Mouse (Mus musculus): ENCODE data around the gene Prrxl1. TPM values are rescaled to one million over a fixed set of nuclear protein-coding genes. Genes with fewer than 3 reads are reported as not detected.

The Prrxl1 gene
- 5.8 and 6.7 TPM in 2 replicates for polyA plus RNA-seq (2014; fragmentation: Nextera tagmentation; extraction: Ambion mirVana)

GRCm38 (mm10) chr14:32599290-32600041, at the start of gene Prrxl1:
Prrxl1 (plus strand) TSS chr14:32599407.
- Histone ChIP-seq H3K4me2 (ENCODE audit: low read depth, low read length) (peak within 1 kb of the TSS; percentile 52), H3K4me1 (ENCODE audit: control insufficient read depth, insufficient read depth, low read length) (peaks cover 14% of the 10 kb centered on the region; the same call in 1 of the 2 replicates), H3K27me3 (replicated peaks; ENCODE audit: control insufficient read depth, insufficient read depth, low read length) (peaks cover 97% of the 10 kb centered on the region), H3K36me3 (ENCODE audit: control insufficient read depth, insufficient read depth, low read length) (no peaks in the 10 kb centered on the region), H3K9me3 (ENCODE audit: control insufficient read depth, low read length) (no peaks in the 10 kb centered on the region), H3K4me3 (ENCODE audit: low read depth, low read length) (peak within 1 kb of the TSS; percentile 31), H3K9ac (ENCODE audit: low read depth, low read length) (no peak within 1 kb of the TSS), H3K27ac (replicated peaks; ENCODE audit: low read depth, low read length) (no peak within 1 kb of the TSS)
- DNase-seq (ENCODE audit: low spot score), result peak; percentile 19
- WGBS, result under 1% methylated on average over 35 of the region's 53 CpGs
- ATAC-seq (ENCODE audit: low read depth), result 0 out of 2 replicates have a peak, but pooled peaks have one; percentile 26

GRCm38 (mm10) chr14:32551854-32552253, 47.4 kb upstream of the Prrxl1 start:
- H3K36me3 ChIP-seq (ENCODE audit: control insufficient read depth, insufficient read depth, low read length), result peaks cover 38% of the 10 kb centered on the region
- WGBS, result 85% methylated on average over 5 of the region's 5 CpGs

GRCm38 (mm10) chr14:32553198-32553903, 45.9 kb upstream of the Prrxl1 start:
- ATAC-seq (ENCODE audit: low read depth) (no peak), DNase-seq (ENCODE audit: low spot score) (no peak)
- Histone ChIP-seq H3K9me3 (ENCODE audit: control insufficient read depth, low read length) (no peaks in the 10 kb centered on the region), H3K27ac (replicated peaks; ENCODE audit: low read depth, low read length) (no peak overlapping the region), H3K4me1 (ENCODE audit: control insufficient read depth, insufficient read depth, low read length) (no peaks in the 10 kb centered on the region), H3K4me3 (ENCODE audit: low read depth, low read length) (no peak overlapping the region), H3K9ac (ENCODE audit: low read depth, low read length) (no peak overlapping the region), H3K36me3 (ENCODE audit: control insufficient read depth, insufficient read depth, low read length) (peaks cover 29% of the 10 kb centered on the region), H3K27me3 (replicated peaks; ENCODE audit: control insufficient read depth, insufficient read depth, low read length) (no peaks in the 10 kb centered on the region), H3K4me2 (ENCODE audit: low read depth, low read length) (no peak overlapping the region)
- 79% methylated on average over 10 of the region's 10 CpGs for WGBS

More at GRCm38 (mm10) chr14:32551854-32552253, 47.4 kb upstream of the Prrxl1 start:
- Histone ChIP-seq H3K4me3 (ENCODE audit: low read depth, low read length) (no peak overlapping the region), H3K9me3 (ENCODE audit: control insufficient read depth, low read length) (no peaks in the 10 kb centered on the region), H3K27ac (replicated peaks; ENCODE audit: low read depth, low read length) (no peak overlapping the region), H3K4me2 (ENCODE audit: low read depth, low read length) (no peak overlapping the region), H3K9ac (ENCODE audit: low read depth, low read length) (no peak overlapping the region), H3K27me3 (replicated peaks; ENCODE audit: control insufficient read depth, insufficient read depth, low read length) (no peaks in the 10 kb centered on the region), H3K4me1 (ENCODE audit: control insufficient read depth, insufficient read depth, low read length) (no peaks in the 10 kb centered on the region)
- DNase-seq (ENCODE audit: low spot score) (no peak), ATAC-seq (ENCODE audit: low read depth) (no peak)

- no peak overlapping the region for H3K27ac ChIP-seq (replicated peaks; ENCODE audit: low read depth, low read length)
- no peak for DNase-seq (ENCODE audit: low spot score)
- peaks cover 26% of the 10 kb centered on the region for H3K36me3 ChIP-seq (ENCODE audit: control insufficient read depth, insufficient read depth, low read length)
- H3K4me3 ChIP-seq (ENCODE audit: low read depth, low read length), result no peak overlapping the region
- H3K4me2 ChIP-seq (ENCODE audit: low read depth, low read length), result no peak overlapping the region
- no peak overlapping the region for H3K9ac ChIP-seq (ENCODE audit: low read depth, low read length)
- ATAC-seq (ENCODE audit: low read depth), result no peak
- no peaks in the 10 kb centered on the region for H3K9me3 ChIP-seq (ENCODE audit: control insufficient read depth, low read length)
- 60% methylated on average over 8 of the region's 8 CpGs for WGBS
- H3K27me3 ChIP-seq (replicated peaks; ENCODE audit: control insufficient read depth, insufficient read depth, low read length), result no peaks in the 10 kb centered on the region
- H3K4me1 ChIP-seq (ENCODE audit: control insufficient read depth, insufficient read depth, low read length), result no peaks in the 10 kb centered on the region
Measured at GRCm38 (mm10) chr14:32554860-32555526, 44.2 kb upstream of the Prrxl1 start.

GRCm38 (mm10) chr14:32561428-32561827, 37.8 kb upstream of the Prrxl1 start:
- Histone ChIP-seq H3K9me3 (ENCODE audit: control insufficient read depth, low read length) (no peaks in the 10 kb centered on the region), H3K36me3 (ENCODE audit: control insufficient read depth, insufficient read depth, low read length) (peaks cover 62% of the 10 kb centered on the region), H3K27ac (replicated peaks; ENCODE audit: low read depth, low read length) (no peak overlapping the region), H3K4me1 (ENCODE audit: control insufficient read depth, insufficient read depth, low read length) (no peaks in the 10 kb centered on the region), H3K27me3 (replicated peaks; ENCODE audit: control insufficient read depth, insufficient read depth, low read length) (no peaks in the 10 kb centered on the region), H3K4me3 (ENCODE audit: low read depth, low read length) (no peak overlapping the region), H3K9ac (ENCODE audit: low read depth, low read length) (no peak overlapping the region), H3K4me2 (ENCODE audit: low read depth, low read length) (no peak overlapping the region)
- DNase-seq (ENCODE audit: low spot score) (no peak), ATAC-seq (ENCODE audit: low read depth) (no peak)
- 96% methylated on average over 3 of the region's 3 CpGs for WGBS

- Histone ChIP-seq H3K9me3 (ENCODE audit: control insufficient read depth, low read length) (no peaks in the 10 kb centered on the region), H3K4me3 (ENCODE audit: low read depth, low read length) (no peak overlapping the region), H3K4me2 (ENCODE audit: low read depth, low read length) (no peak overlapping the region), H3K27ac (replicated peaks; ENCODE audit: low read depth, low read length) (no peak overlapping the region), H3K36me3 (ENCODE audit: control insufficient read depth, insufficient read depth, low read length) (peaks cover 79% of the 10 kb centered on the region), H3K9ac (ENCODE audit: low read depth, low read length) (no peak overlapping the region), H3K27me3 (replicated peaks; ENCODE audit: control insufficient read depth, insufficient read depth, low read length) (no peaks in the 10 kb centered on the region), H3K4me1 (ENCODE audit: control insufficient read depth, insufficient read depth, low read length) (no peaks in the 10 kb centered on the region)
- DNase-seq (ENCODE audit: low spot score) (no peak), ATAC-seq (ENCODE audit: low read depth) (no peak)
- 95% methylated on average over 6 of the region's 6 CpGs for WGBS
Measured at GRCm38 (mm10) chr14:32563661-32564060, 35.5 kb upstream of the Prrxl1 start.

- H3K4me3 ChIP-seq (ENCODE audit: low read depth, low read length), result no peak overlapping the region
- H3K4me1 ChIP-seq (ENCODE audit: control insufficient read depth, insufficient read depth, low read length), result no peaks in the 10 kb centered on the region
- DNase-seq (ENCODE audit: low spot score), result no peak
- no peaks in the 10 kb centered on the region for H3K9me3 ChIP-seq (ENCODE audit: control insufficient read depth, low read length)
- H3K27me3 ChIP-seq (replicated peaks; ENCODE audit: control insufficient read depth, insufficient read depth, low read length), result no peaks in the 10 kb centered on the region
- 67% methylated on average over 8 of the region's 8 CpGs for WGBS
- no peak overlapping the region for H3K4me2 ChIP-seq (ENCODE audit: low read depth, low read length)
- peaks cover 84% of the 10 kb centered on the region for H3K36me3 ChIP-seq (ENCODE audit: control insufficient read depth, insufficient read depth, low read length)
- H3K27ac ChIP-seq (replicated peaks; ENCODE audit: low read depth, low read length), result no peak overlapping the region
- no peak for ATAC-seq (ENCODE audit: low read depth)
- no peak overlapping the region for H3K9ac ChIP-seq (ENCODE audit: low read depth, low read length)
Measured at GRCm38 (mm10) chr14:32572519-32572918, 26.7 kb upstream of the Prrxl1 start.

GRCm38 (mm10) chr14:32578420-32578819, 20.8 kb upstream of the Prrxl1 start:
- no peak overlapping the region for H3K4me3 ChIP-seq (ENCODE audit: low read depth, low read length)
- H3K36me3 ChIP-seq (ENCODE audit: control insufficient read depth, insufficient read depth, low read length), result peaks cover 47% of the 10 kb centered on the region
- no peak overlapping the region for H3K9ac ChIP-seq (ENCODE audit: low read depth, low read length)
- H3K9me3 ChIP-seq (ENCODE audit: control insufficient read depth, low read length), result no peaks in the 10 kb centered on the region
- no peak for DNase-seq (ENCODE audit: low spot score)
- H3K4me2 ChIP-seq (ENCODE audit: low read depth, low read length), result no peak overlapping the region
- no peak overlapping the region for H3K27ac ChIP-seq (replicated peaks; ENCODE audit: low read depth, low read length)
- ATAC-seq (ENCODE audit: low read depth), result no peak
- no peaks in the 10 kb centered on the region for H3K27me3 ChIP-seq (replicated peaks; ENCODE audit: control insufficient read depth, insufficient read depth, low read length)
- WGBS, result 93% methylated on average over 2 of the region's 2 CpGs
- no peaks in the 10 kb centered on the region for H3K4me1 ChIP-seq (ENCODE audit: control insufficient read depth, insufficient read depth, low read length)
